Mouse (Mus musculus): Measurements from ENCODE around the gene Ing2.

DNA sequence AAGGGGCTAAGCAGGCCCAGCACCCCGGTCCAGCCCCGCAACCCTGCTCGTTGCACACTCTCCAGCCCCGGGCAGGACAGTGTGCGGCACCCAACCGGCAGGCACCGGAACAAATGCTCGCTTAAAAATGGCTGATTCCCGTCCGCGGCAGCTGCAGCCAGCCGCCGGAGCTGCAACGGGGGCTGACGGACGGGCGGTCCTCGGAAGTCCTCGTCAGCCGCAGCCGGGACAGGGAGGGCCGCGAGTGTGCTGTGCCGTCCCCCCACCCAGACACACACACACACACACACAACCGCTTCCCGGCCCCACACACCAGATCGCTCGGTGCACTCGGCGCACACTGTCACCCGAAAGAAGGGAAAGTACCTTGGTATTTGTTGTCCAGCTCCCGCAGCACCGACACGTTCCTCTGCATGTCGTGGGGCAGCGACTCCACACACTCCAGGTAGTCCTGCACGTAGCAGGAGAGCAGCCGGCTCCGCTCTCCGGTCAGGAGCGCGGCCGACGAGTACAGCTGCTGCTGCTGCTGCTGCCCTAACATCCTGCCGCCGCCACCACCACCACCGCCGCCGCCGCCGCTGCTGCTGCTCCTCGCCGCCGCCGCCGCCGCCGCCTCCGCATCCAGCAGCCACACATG is 1.1 kb downstream of the Ing2 start:
- TF ChIP-seq EP300 (IDR thresholded peaks at IDR 0.05): no peak
- no peak for TF ChIP-seq CTCF (IDR thresholded peaks at IDR 0.05)

All from lung, postnatal 0 days (tissue).